Mouse (Mus musculus): ENCODE results near the gene Nnmt. TPM values are rescaled to one million over a fixed set of nuclear protein-coding genes. Genes with fewer than 3 reads are reported as not detected.

Nnmt gene
- polyA plus RNA-seq, 1 experiment from 2014 or later, result 2.6 TPM

DNA sequence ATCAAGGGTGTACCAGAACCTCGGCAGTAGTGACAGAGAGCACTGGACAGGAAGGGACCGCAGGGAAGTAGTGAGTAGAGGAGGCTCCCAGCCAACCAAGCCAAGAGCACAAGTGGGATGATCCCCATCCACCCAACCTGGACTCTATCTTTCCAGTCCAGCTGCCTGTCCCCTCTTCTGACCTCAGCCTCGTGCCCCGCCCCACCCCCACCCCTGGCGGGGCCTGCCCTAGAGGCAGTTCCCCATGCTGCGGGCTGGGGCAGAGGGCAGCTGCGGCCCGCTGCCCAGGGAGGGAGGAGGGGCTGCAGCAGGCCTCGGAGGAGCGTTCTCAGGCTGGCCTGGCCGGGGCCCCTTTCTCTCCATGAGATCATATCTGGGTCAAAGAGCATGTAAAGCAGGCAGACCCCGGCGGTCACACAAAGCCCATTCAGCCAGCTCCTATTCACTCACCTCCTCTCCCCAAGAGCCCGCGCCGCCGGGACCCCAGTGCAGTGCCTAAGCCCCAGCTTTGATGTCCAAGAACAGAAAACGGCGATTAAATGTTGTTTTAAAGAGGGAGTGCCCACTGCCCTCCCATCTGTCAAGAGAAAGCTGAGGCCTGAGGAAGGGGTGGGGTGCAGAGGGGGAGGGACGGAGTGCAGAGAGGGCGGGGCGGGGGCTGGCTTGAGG is 44.3 kb upstream of the Nnmt start:
- DNase-seq (ENCODE audit: low spot score), result peak; percentile 70
- Histone ChIP-seq H3K9ac (replicated peaks; ENCODE audit: low read depth) (peak overlapping the region; percentile 50), H3K9me3 (ENCODE audit: low read length) (no peaks in the 10 kb centered on the region), H3K36me3 (ENCODE audit: insufficient read depth, low read length) (no peaks in the 10 kb centered on the region), H3K27ac (ENCODE audit: low read length) (peak overlapping the region; percentile 83), H3K4me2 (replicated peaks; ENCODE audit: low read depth, low read length) (peak overlapping the region; percentile 66), H3K4me1 (ENCODE audit: insufficient read depth, low read depth, low read length) (peaks cover 16% of the 10 kb centered on the region), H3K4me3 (ENCODE audit: low read depth, low read length) (peak overlapping the region; percentile 41), H3K27me3 (replicated peaks; ENCODE audit: insufficient read depth, low read length) (no peaks in the 10 kb centered on the region)
- ATAC-seq, result peak; percentile 70
- TF ChIP-seq CTCF (IDR thresholded peaks at IDR 0.05) (no peak; the same call in 1 of the 2 replicates), EP300 (IDR thresholded peaks at IDR 0.05) (peak; percentile 67)
- 6% methylated on average over 21 of the region's 22 CpGs for WGBS

DNA sequence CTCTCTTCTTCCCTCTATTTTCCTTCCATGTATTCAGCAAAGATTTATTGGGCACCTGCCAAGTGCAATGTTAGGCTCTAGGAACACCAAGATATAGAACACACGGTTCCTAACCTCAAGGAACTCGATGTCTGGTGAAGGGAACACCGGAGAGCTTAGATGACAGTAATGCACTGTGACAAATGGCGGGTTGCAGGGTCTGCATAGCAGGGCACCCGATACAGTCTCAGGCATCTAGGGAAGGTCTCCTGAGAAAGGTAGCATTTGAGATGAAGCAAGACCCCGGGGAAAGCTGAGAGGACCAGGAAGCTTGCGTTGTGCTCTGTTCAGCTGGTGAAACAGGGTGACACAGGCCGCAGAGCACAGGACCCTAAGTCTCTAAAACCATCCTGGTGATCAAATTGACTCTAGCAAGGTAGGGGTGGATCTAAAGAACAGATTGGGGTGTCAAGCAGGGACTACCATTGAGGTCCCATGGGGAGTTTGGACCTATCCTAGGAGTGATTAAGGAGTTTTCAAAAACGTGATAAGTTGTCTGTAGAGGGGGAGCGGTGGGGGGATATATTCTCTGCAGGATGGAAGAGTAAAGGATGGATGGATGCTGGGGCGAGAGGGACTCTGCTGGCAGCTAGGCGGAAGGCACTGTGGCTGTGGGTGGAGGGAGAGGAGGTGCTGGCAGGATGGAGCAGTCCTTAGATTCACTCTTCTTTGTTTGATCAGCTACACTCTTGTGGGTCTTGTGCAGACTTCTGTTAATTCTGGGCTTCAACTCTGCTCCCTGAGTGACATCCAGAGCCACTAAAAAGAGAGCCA is 43.5 kb upstream of the Nnmt start:
- Histone ChIP-seq H3K9me3 (ENCODE audit: low read length) (no peaks in the 10 kb centered on the region), H3K4me3 (ENCODE audit: low read depth, low read length) (peak overlapping the region; percentile 41), H3K9ac (replicated peaks; ENCODE audit: low read depth) (peak overlapping the region; percentile 50; the same call in 1 of the 2 replicates), H3K27me3 (replicated peaks; ENCODE audit: insufficient read depth, low read length) (no peaks in the 10 kb centered on the region), H3K4me1 (ENCODE audit: insufficient read depth, low read depth, low read length) (peaks cover 16% of the 10 kb centered on the region), H3K36me3 (ENCODE audit: insufficient read depth, low read length) (no peaks in the 10 kb centered on the region), H3K27ac (ENCODE audit: low read length) (peak overlapping the region; percentile 83), H3K4me2 (replicated peaks; ENCODE audit: low read depth, low read length) (peak overlapping the region; percentile 66)
- peak; percentile 4; the same call in 1 of the 2 replicates for ATAC-seq
- DNase-seq (ENCODE audit: low spot score), result no peak
- TF ChIP-seq EP300 (IDR thresholded peaks at IDR 0.05), result peak; percentile 51
- no peak; the same call in 1 of the 2 replicates for TF ChIP-seq CTCF (IDR thresholded peaks at IDR 0.05)
- WGBS, result 48% methylated on average over 12 of the region's 12 CpGs

DNA sequence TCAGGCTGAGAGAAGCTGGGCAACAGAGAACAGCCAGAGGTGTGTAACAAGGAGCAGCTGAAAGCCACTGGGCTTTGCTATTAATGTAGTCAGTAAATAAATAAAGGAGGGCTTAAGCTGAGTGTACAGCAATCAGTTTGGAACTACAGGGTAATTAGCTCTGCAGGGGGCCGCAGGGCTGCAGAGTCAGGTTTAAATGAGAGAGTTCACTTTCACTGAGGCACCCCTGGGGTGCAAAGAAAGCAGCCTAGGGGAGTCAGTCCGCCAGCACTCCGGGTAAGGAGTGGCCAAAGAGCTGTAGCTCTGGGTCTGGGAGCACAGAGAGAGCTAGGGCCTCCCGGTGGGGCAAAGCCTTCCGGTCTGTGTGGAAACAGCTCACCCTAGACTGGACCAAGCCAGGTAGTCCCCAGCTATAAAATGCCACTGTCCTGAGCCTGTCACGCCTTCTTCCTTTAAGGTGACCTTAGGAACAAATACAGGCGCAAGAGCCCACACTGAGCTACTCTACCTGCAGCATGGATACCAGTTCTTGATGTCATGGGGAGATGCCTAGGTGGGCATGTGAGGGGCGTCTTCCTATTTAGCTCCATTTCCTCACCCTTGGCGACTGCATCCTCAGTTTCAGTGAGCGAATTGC is 42.8 kb upstream of the Nnmt start:
- no peak for DNase-seq (ENCODE audit: low spot score)

DNA sequence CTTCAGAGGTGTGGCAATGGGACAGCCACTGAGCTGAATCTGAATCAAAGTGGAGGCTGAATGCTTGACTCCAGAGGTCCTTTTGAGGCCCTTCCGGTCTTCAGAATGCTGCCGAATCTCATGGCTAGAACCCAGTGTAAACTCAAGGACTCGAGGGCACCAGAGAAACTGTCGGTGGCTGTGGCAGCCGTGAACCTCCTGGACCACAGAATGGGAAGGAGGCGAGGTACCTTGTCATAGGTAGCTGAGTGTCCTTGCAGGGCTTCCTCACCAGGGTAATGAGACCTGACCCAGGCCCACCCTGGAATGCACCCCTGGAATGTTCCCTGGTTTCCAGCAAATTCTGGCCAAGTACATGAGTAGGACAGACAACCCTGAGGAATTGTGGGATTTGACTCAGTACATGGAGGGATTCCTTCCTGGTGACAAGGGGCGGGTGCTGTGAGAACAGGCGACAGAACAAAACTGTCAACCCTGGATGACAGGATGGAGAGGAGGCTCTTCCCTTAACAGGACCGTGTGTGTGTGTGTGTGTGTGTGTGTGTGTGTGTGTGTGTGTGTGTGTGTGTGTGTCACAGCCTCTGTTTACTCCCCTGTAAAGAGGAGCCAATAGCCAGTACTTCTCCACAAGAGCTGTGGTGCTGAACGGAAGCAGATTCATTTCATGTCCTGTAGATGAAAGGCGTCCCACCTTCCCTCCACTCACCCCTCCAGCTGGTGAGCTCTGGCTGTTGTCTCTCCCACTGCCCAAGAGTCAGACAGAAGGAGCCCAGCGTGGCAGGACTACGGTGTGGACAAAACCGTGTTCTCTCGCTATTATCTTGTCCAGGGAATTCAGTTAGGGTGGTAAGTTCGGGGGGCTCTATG is 42.1 kb upstream of the Nnmt start:
- no peaks in the 10 kb centered on the region for H3K36me3 ChIP-seq (ENCODE audit: insufficient read depth, low read length)
- H3K4me3 ChIP-seq (ENCODE audit: low read depth, low read length), result no peak overlapping the region
- peaks cover 16% of the 10 kb centered on the region for H3K4me1 ChIP-seq (ENCODE audit: insufficient read depth, low read depth, low read length)
- H3K9me3 ChIP-seq (ENCODE audit: low read length), result no peaks in the 10 kb centered on the region
- H3K4me2 ChIP-seq (replicated peaks; ENCODE audit: low read depth, low read length), result peak overlapping the region; percentile 66
- DNase-seq (ENCODE audit: low spot score) (peak; percentile 60), ATAC-seq (peak; percentile 25)
- TF ChIP-seq CTCF (IDR thresholded peaks at IDR 0.05) (no peak), EP300 (IDR thresholded peaks at IDR 0.05) (0 out of 2 replicates have a peak, but pooled peaks have one; percentile 40)
- WGBS, result 55% methylated on average over 16 of the region's 16 CpGs
- peak overlapping the region; percentile 29; the same call in 1 of the 2 replicates for H3K9ac ChIP-seq (replicated peaks; ENCODE audit: low read depth)
- H3K27ac ChIP-seq (ENCODE audit: low read length), result peak overlapping the region; percentile 76
- no peaks in the 10 kb centered on the region for H3K27me3 ChIP-seq (replicated peaks; ENCODE audit: insufficient read depth, low read length)

More for the DNA sequence above, 42.8 kb upstream of the Nnmt start:
- Histone ChIP-seq H3K4me2 (replicated peaks; ENCODE audit: low read depth, low read length) (peak overlapping the region; percentile 66), H3K36me3 (ENCODE audit: insufficient read depth, low read length) (no peaks in the 10 kb centered on the region), H3K9ac (replicated peaks; ENCODE audit: low read depth) (peak overlapping the region; percentile 50; the same call in 1 of the 2 replicates), H3K9me3 (ENCODE audit: low read length) (no peaks in the 10 kb centered on the region), H3K27me3 (replicated peaks; ENCODE audit: insufficient read depth, low read length) (no peaks in the 10 kb centered on the region), H3K27ac (ENCODE audit: low read length) (peak overlapping the region; percentile 76), H3K4me1 (ENCODE audit: insufficient read depth, low read depth, low read length) (peaks cover 16% of the 10 kb centered on the region), H3K4me3 (ENCODE audit: low read depth, low read length) (0 out of 2 replicates have a peak overlapping the region, but pooled peaks have one; percentile 41)
- TF ChIP-seq EP300 (IDR thresholded peaks at IDR 0.05) (no peak), CTCF (IDR thresholded peaks at IDR 0.05) (no peak)
- 59% methylated on average over 10 of the region's 10 CpGs for WGBS
- ATAC-seq, result no peak

DNA sequence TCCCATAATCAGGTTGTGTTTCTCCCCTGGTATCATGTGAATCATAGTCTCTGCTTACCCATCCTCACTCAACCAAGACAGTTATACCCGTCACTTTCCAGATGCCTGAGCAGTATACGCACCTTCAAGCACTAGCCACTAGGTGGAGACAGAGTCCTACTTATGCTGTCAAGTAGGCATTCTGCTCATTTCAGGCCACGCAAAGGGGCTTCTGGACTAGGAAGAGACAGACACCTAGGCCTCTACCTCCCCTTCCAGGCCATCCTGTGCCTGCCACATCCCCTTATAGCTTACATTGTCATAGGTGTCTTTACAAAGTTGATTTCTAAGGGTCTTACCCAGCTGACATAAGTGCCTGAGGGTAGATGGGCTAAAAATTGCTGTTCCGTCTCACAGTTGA is 41.3 kb upstream of the Nnmt start:
- Histone ChIP-seq H3K4me2 (replicated peaks; ENCODE audit: low read depth, low read length) (no peak overlapping the region), H3K9ac (replicated peaks; ENCODE audit: low read depth) (no peak overlapping the region), H3K9me3 (ENCODE audit: low read length) (no peaks in the 10 kb centered on the region), H3K36me3 (ENCODE audit: insufficient read depth, low read length) (no peaks in the 10 kb centered on the region), H3K4me1 (ENCODE audit: insufficient read depth, low read depth, low read length) (peaks cover 16% of the 10 kb centered on the region), H3K27ac (ENCODE audit: low read length) (peak overlapping the region; percentile 76), H3K27me3 (replicated peaks; ENCODE audit: insufficient read depth, low read length) (no peaks in the 10 kb centered on the region), H3K4me3 (ENCODE audit: low read depth, low read length) (no peak overlapping the region)
- WGBS, result 24% methylated on average over 4 of the region's 4 CpGs
- ATAC-seq, result peak; percentile 33
- TF ChIP-seq CTCF (IDR thresholded peaks at IDR 0.05), result peak; percentile 100
- TF ChIP-seq EP300 (IDR thresholded peaks at IDR 0.05), result no peak
- DNase-seq (ENCODE audit: low spot score), result peak; percentile 90

Data from lung, postnatal 0 days (tissue).